Mouse (Mus musculus) brain, adult 2 months (tissue): ENCODE results near the gene Lsm2.

ENCODE experiments used
- DNase-seq: peaks from one replicate; pipeline ENCODE4 v3.0.0; 2011; ENCODE audit warnings: low read depth, low spot score

Lsm2 gene

GRCm38 (mm10) chr17:35012430-35012829, 30.8 kb downstream of the Lsm2 start:
- DNase-seq: no peak

DNA sequence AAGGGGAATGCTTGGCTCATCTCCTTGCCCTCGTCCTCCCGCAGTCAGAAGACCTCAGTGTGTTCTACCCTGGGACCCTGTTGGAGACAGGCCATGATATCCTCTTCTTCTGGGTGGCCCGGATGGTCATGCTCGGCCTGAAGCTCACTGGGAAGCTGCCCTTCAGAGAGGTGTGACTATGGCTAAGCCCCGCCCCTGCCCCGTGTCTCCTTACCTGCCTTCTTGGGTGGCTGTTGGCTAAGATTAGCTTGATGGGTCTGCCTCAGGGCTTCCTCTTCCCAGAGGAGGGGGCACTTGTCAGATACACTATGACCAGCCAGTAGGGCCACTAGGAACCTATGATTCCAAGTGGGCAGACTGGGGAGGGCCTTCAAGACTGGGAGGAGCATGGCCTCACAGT, 31.6 kb downstream of the Lsm2 start:
- DNase-seq: no peak

DNA sequence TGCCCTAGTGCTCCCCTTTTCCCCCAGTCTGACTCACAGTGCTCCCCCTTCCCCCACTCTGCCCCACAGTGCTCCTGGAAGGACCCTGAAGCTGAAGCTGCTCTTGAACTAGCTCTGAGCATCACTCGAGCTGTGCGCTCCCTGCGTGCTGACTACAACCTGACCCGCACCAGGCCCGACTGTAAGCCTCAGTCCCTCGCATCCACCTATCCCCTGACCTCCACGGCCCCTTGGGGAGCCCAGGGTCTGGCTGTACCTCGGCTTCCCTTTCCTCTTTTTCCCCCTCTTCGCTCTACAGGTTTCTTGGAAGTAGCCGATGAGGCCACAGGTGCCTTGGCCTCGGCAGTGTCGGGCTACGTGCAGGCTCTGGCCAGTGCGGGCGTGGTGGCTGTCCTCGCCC, 33.6 kb downstream of the Lsm2 start:
- no peak for DNase-seq

GRCm38 (mm10) chr17:35016376-35016775, 34.7 kb downstream of the Lsm2 start, which contains the start of gene Vwa7:
Gene Vwa7, plus strand, starts transcription at chr17:35016579.
- DNase-seq: peak; percentile 80

DNA sequence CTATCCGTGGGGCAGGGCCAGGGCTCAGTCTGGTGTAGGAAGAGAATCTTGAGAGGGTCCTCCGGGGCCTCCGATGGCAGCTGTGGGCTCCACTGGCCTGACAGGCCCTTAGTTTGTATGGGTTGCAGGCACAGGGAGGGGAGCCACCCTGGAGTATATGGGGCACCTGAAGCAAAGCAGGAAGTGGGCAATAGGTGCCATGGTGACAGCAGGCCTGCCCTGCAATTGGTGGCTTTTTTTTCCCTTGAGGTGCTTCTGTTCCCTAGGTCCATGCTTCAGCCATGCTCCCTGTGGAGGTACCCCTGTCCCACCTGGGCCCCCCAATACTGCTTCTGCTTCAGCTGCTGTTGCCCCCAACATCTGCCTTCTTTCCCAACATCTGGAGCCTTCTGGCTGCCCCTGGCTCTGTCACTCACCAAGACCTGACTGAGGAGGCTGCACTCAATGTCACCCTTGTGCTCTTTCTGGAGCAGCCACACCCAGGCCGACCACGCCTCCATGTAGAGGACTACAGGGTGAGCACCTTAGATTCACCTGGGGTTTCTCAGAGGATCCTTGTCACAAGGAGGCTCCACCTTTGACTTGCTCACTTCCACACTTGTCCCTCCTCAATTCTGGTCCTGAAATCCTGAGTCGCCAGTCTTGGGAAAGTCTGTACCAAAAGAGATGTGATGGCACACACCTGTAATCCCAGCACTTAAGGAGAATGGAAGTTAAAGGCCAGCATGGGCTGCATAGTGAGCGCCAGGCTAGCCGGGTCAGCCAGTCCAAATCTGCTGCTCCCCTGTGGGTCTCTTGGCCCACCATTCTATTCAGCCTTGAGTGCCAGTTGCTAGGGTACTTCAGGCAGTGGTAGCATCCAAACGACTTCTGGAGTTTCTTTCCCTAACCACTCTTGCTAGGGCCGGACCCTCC, 35.4 kb downstream of the Lsm2 start:
- no peak for DNase-seq

DNA sequence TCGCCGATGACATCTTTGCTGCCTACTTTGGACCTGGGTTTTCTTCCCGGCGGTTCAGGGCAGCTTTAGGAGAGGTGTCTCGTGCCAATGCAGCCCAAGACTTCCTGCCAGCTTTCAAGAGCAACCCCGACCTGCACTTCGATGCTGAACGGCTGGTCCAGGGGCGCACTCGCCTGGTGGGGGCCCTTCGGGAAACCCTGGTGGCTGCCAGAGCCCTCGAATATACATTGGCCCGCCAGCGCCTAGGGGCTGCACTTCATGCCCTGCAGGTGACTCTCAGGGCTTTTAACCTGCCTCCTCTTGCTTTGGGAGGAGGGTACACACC, 36.0 kb downstream of the Lsm2 start:
- no peak for DNase-seq

DNA sequence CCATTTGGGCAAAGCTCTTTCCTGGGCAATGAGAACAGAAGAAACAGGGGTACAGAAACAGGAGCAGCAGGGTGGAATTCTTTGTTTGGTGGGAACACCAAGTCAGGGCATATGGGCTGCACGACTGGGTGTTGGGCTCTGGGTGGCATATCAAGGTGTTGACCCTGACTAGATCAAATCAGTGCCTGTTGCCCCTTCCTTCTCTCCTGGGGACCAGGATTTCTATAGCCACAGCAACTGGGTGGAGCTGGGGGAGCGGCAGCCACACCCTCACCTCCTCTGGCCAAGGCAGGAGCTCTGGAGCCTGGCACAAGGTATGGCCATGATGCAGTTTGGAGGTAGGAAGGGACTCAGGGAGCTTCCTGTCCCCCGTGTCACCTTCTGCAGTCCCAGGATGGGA, 36.5 kb downstream of the Lsm2 start:
- DNase-seq: no peak

DNA sequence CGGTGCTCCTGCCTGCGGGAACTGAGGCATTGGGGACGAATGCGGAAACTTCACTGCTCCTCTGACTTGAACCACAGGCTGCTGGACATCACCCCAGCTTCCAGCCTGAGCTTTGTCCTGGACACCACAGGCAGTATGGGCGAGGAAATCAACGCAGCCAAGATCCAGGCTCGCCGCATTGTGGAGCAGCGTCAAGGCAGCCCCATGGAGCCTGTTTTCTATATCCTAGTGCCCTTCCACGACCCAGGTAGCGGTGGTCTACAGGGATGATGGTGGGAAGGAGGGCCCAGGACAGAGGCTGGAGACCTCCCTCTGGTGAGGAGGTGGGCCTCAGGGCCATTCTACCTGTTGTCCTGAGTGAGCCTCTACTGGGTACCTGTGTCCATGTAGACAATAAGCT, 38.2 kb downstream of the Lsm2 start:
- DNase-seq: no peak

GRCm38 (mm10) chr17:35020551-35020950, 38.9 kb downstream of the Lsm2 start:
- DNase-seq: no peak

DNA sequence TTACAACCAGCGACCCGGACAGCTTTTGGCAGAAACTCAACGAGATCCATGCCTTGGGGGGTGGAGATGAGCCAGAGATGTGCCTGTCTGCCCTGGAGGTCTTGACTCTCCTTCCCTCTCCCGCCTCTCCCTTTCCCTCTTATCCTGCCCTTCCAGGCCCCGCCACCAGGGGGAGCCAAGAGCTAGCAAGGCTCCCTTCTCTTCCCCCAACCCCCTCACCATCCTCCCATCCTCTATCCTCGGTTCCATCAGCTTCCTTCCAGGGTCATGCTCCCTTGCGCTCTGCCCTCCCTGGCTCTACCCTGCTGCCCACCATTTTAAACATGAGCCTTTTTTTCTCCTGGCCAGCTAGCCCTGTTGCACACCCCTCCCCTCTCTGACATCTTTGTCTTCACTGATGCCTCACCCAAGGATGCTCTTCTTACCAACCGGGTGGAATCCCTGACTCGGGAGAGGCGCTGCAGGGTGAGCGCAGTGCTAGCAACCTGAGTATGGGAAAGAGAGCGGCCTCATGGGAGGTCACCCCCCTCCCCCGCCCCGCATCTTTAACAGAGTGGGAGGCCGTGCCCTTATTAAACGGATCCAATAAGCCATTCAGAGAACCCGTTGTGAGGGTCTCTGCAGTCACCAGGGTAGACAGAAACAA, 39.6 kb downstream of the Lsm2 start:
- peak; percentile 84 for DNase-seq

GRCm38 (mm10) chr17:35021842-35022477, 40.3 kb downstream of the Lsm2 start:
- DNase-seq: no peak

GRCm38 (mm10) chr17:35022541-35023060, 40.9 kb downstream of the Lsm2 start:
- DNase-seq: no peak

DNA sequence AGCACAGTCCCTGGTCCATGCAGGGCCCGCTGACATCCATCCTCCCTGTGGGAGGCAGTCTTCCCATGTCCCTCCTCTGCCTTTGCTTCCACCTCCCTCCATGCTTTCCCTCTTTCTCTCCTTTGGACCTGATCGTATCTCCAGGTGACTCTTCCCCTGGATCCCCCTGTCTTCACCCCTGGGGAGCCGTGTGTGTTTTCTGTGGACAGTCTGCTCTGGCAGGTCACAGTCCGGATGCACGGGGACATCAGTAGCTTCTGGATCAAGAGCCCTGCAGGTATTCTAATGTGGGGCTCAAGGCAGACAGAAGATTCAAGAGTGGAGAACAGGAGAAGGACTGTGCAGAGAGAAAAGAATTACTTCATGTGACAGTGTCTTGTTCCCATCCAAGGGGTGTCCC, 41.6 kb downstream of the Lsm2 start:
- no peak for DNase-seq

GRCm38 (mm10) chr17:35023756-35024155, 42.1 kb downstream of the Lsm2 start:
- DNase-seq: no peak

- no peak for DNase-seq
Measured at GRCm38 (mm10) chr17:35024261-35024660, 42.6 kb downstream of the Lsm2 start.

DNA sequence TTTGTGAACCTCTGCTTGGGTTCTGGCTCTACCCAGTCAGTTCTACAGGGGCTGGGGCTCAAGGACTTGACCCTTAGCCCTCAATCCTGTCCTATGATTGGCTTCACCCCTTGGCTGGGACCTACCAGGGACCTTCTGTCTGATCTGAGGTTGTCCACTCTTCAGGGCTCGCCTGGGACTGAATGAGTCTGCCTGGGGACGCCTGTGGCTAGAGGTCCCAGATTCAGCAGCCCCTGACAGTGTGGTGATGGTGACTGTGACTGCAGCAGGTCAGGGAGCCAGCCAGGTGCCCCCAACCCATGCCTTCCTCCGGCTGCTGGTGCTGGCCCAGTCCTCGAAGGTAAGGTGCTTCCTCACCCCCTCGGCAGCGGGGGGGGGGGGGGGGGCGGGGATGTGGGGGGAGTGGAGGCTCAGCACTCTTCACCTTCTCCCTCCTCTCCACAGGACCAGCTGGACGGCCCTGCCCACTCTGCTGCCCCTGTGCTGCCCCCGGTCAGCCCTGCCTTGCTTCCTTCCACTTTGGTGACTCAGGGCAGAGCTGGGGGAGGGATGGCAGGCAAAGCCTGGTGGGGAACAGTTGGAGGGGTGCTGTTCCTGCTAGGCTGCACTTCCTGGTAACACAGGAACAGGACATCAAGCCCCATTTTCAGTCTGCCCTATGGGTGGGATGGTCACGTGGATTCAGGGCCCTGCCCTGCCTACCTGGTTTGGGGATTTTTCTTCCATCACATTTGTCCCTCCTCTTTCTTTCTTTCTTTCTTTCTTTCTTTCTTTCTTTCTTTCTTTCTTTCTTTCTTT, 43.2 kb downstream of the Lsm2 start:
- DNase-seq: no peak

DNA sequence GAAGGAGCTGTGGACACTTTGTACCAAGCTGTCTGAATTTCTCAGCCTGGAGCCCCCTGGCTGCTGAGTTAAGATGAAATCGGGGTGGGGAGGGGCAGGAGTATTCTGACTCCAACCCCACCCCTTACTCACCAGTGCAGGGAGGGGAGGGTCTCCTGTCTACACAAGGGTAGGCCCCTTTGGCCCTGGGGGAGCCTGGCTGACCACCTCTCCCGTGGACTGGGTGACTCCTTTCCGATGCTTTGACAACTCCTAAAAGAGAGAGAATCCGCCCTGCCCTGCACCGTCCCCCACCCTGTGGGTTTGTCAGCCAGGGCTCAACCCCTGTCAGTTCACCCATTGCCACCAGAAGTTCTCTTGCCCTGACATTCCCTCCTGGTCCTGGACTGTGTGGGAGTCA, 44.5 kb downstream of the Lsm2 start:
- DNase-seq: no peak

DNA sequence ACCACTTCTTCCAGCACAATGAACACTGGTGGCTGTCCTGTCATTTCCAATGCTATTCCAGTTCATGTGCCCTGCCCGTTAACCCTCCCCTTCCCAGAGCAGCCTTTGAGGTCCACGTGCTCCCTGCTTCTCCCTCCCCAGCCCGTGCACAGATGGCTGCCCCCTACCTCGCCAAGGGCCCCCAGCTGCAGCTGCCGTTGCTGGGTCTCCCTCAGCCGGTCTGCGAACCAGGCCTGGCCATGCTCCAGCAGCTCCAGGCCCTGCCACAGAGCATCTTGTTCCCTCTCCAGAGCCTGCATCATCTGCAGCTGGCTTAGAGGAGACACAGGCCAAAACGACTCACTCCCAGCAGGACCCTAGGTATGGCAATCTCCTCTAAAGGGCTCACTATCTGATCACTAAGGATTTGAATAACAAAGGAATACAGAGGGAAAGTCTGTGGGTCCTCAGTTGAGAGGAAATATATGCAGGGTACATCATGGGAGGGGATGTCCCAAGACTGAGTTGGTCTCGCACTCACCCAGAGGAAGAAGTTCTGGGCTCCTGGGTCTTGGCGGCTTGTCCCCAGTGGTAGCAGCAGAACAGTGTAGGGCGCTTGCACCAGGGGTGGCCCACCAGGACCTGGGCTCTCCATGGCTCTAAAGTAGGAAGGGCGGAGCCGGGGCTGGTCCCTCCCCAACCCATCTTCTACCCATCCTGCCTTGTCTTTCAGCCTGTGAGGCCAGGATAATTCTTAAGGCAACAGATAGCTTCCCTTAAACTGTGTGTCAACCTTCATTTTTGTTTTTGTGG, 45.8 kb downstream of the Lsm2 start, which contains the start of gene Sapcd1:
Gene Sapcd1 (minus strand): TSS at position 740 of the 792 bp plus-strand sequence.
- peak; percentile 74 for DNase-seq

DNA sequence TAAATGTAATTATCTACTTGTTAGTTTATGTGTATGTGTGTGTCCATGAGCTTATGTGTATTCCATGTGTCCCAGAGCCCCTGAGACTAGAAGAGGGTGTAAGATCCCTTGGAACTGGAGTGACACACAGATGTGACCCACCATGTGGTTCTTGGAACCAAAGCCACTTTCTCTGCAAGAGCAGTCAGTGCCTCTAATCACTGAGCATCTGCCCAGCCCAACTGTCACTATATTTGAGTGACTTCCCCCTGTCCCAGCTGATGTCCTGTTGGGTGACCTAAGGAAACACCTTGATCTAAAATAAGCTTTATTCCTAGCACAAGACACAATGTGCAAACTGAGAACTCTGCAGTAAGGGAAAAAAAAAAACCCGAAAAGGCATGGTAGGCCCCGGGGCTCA, 46.7 kb downstream of the Lsm2 start:
- no peak for DNase-seq

- DNase-seq: peak; percentile 40
Measured at GRCm38 (mm10) chr17:35029691-35030532, 48.2 kb downstream of the Lsm2 start.
